Mouse (Mus musculus): ENCODE measurements at regions not wholly inside any gene's neighbourhood (a gene's known extent, or its start where the extent isn't known, plus 50 kb on each side); places are given as distances from the start of the nearest gene placed in this dataset.
A peak's percentile ranks its signal among the peaks of the same experiment; 100 is the strongest.

DNA sequence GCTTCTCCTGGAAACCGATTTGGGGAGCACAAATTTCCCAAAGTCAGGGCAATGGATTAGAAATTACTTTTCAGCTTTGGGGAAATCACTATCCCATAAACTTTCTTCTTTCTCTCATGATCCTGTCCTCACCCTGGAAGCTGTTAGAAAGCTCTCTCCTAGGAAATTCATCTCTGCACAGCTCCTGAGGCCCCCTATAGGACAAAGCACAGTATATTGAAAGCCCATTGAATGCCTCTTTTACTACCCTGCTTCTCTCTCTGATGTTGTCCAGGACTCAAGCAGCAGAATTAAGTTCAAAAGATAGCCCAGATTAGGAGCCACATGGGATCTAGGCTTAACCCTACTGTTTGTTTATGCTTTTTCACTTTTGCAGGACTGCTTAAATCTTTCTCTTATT is 139.3 kb upstream of the Rnf219 start:
- no peak for DNase-seq

DNA sequence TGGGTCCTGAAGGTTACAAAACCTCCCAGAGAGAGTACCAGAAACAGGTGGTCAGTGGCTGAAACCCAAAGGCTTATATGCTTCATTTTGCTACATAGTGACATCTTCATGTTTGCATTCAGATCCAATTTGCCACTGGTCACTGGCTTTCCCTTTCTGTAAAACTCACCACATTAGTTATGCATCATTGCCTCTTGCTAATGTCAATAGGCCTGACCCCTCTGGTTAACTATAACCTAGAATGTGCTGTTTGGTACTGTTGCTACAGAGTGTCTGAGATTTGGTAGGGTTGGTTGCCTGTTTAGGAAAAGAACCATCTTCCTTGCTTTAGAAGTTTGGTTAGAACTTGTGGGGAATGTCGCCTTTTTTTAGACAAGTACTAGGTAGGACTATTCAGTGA is 136.3 kb upstream of the Rnf219 start:
- no peak for DNase-seq

DNA sequence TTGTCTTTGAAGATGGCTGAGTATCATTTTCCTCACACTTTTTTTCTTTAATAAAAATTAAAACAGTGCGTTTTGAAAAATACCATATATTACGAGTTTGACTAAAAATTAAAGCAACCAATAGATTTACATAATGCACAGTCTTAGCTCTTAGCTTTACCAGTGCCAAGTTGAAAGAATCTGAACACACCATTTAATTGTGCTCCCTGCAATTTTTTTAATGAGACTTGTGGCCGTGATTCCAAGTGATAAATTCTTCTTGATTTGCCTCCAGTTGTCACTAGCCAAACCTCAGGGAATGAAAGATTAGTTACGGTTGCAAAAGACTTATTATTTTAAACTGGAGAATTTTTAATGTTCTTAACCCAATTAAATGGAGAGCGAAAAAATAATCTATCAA is 127.5 kb upstream of the Rnf219 start:
- DNase-seq, result no peak

DNA sequence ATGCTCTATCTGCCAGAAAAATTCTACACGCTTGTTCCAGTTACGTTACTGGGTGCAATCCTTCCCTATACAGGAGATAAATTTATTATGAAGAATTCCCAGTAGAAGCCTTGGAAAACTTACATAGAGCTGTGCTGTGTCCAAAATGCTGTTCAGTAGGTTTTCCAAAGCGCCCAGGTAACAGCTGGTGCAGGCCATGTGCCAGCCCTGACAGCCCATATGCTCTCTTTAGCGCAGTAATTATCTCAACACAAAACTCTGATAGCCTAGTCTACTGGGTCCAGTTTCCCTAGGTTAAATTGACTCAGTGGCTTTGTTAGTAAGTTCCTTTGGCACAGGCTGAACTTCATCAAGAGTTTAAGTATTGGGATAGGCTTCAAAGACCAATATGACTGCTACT is 122.2 kb upstream of the Rnf219 start:
- DNase-seq, result no peak

DNA sequence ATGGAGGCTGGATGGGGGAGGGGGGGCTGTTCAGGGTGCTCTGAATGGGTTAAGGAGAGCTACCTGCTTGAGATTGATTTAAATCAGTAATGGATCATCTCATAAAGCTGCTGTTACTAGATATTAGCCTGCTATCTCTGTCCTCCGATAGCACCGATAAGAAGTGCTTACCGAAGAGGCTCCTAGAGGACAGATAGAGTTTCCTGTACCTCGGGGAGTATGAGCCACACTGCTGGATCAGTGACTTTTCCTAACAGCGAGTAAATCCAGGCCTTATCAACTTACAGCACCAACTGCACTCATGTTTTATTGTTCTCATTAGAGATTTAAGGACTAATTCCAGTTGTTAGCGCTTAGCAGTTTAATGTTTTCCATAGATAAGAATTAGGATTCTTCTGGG is 120.3 kb upstream of the Rnf219 start:
- no peak for DNase-seq

DNA sequence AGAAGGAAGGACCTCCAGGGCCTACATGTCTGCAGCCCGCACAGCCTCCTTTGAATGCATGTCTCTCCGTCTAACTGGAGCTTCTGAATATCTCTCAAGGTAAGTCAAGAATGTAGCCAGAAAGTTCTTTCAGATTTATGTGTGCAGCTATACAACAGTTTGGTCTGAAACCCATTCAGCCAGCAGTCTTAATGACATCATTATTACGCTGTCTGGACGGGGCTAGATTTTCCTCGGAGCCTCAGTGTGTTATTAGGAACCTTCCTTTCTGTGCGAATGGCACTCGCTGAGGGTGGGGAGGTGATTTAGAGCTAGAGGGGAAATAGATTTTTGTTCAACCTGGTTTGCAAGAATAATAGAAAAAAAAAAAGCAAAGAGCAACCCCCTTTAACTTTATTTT is 116.9 kb upstream of the Rnf219 start:
- no peak for DNase-seq

DNA sequence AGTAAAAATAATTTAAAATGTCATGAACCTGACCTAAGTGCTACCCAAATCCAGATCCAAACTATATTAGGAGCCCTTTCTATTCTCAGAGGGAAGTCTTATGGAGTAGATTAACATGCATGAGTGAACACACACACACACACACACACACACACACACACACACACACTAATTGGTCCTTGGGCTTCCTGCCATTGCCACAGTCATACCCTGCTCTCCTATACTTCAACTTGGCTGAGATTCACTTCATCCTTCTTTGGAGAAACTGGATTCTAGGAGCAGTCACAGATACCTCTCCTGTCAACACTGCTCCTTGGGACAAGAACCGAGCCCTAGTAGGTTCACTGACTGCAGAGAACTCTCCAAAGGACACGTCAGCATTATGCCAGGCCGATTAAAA is 89.0 kb upstream of the Rnf219 start:
- DNase-seq, result no peak

DNA sequence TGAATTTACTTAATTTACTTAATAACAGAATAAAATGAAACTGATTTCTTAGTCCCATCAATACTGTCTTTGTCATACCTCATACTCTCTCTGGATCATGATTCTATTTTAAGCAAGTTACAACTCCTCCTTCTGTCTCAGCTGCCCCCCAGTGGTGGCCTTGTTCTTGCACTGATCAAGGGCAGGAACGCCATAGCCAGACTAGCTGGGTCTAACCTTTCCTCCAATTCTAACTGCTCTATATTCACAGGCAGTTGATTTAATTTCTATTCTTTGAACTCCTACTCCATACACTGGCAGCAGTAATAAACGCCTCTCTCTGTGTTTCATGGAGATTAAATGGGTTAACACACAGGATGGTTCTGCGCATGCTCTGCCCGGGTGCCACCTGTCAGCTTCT is 87.9 kb upstream of the Rnf219 start:
- peak; percentile 38 for DNase-seq

DNA sequence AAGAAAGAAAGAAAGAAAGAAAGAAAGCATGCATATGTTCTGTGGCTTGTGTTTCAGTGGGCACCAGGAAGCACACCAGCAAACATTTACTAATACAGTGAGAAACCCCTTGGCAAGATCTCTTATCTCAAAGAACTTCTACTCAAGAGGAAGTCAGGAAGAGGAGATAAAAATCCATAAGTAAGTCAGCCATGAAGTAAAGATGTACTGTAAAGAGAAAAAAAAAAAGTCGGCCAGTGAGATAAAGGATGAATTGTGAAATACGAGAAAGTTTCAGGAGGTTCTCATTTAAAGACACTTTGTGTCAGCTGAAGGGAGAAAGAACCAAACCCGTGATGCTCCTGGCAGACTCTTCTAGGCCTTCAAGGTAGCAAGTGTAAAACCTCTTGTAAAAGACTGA is 72.4 kb upstream of the Rnf219 start:
- no peak for DNase-seq

Measured in adrenal gland, postnatal 10 days (tissue).